Mouse (Mus musculus) midbrain, embryonic 11.5 days (tissue): Measurements from ENCODE around the gene Gabrg3. TPM values are rescaled to one million over a fixed set of nuclear protein-coding genes. Genes with fewer than 3 reads are reported as not detected.

Source experiments
- ATAC-seq: fragments of 200-750 bp; cut with Nextera tagmentation; 2 replicates; pipeline ENCODE4 v1.8.0; 2017; ENCODE audit warnings: moderate TSS enrichment, moderate library complexity; ENCODE audit not compliant: low FRiP score
- DNase-seq: peaks from one replicate; pipeline ENCODE4 v3.0.0; 2015; ENCODE audit warnings: low spot score; ENCODE audit errors: missing footprints
- H3K27ac ChIP-seq: fragments of 300-500 bp; sonication (generic); 2 replicates; pipeline ENCODE4 v1.5.1; 2014; ENCODE audit warnings: low read depth, low read length
- H3K27me3 ChIP-seq: fragments of 300-500 bp; sonication (generic); 2 replicates; pipeline ENCODE4 v1.6.1; 2014; ENCODE audit warnings: mild to moderate bottlenecking, low read length, moderate library complexity, mixed read lengths; ENCODE audit not compliant: control insufficient read depth, insufficient read depth
- H3K36me3 ChIP-seq: fragments of 300-500 bp; sonication (generic); 2 replicates; pipeline ENCODE4 v1.6.1; 2014; ENCODE audit warnings: mild to moderate bottlenecking, low read length, moderate library complexity, mixed read lengths; ENCODE audit not compliant: control insufficient read depth, insufficient read depth
- H3K4me1 ChIP-seq: fragments of 300-500 bp; sonication (generic); 2 replicates; pipeline ENCODE4 v1.6.1; 2014; ENCODE audit warnings: low read length; ENCODE audit not compliant: control insufficient read depth, insufficient read depth
- H3K4me2 ChIP-seq: fragments of 300-500 bp; sonication (generic); 2 replicates; pipeline ENCODE4 v1.6.1; 2014; ENCODE audit warnings: mild to moderate bottlenecking, moderate library complexity
- H3K4me3 ChIP-seq: fragments of 300-500 bp; sonication (generic); 2 replicates; pipeline ENCODE4 v1.5.1; 2014; ENCODE audit warnings: low read depth, low read length
- H3K9ac ChIP-seq: fragments of 300-500 bp; sonication (generic); 2 replicates; pipeline ENCODE4 v1.6.1; 2014; ENCODE audit warnings: low read length
- H3K9me3 ChIP-seq: fragments of 300-500 bp; sonication (generic); 2 replicates; pipeline ENCODE4 v1.6.1; 2016; ENCODE audit warnings: low read length; ENCODE audit not compliant: control insufficient read depth
- WGBS: fragments of 180-500 bp; shearing (Covaris S2); extraction: QIAGEN DNeasy Blood & Tissue Kit; methylation state at CpG from one replicate; pipeline ENCODE4 v1.1.7; 2014; 5-methylcytosine and 5-hydroxymethylcytosine counted together
- polyA plus RNA-seq: library from polyadenylated mRNA; unstranded; fragments of >200 nt; fragmentation: Nextera tagmentation; extraction: Ambion mirVana; gene quantifications from 2 replicates; pipeline ENCODE4 v1.2.1, GENCODE M21; 2014

Gene Gabrg3
- polyA plus RNA-seq, 1 experiment from 2014 or later = 0.31 TPM

DNA sequence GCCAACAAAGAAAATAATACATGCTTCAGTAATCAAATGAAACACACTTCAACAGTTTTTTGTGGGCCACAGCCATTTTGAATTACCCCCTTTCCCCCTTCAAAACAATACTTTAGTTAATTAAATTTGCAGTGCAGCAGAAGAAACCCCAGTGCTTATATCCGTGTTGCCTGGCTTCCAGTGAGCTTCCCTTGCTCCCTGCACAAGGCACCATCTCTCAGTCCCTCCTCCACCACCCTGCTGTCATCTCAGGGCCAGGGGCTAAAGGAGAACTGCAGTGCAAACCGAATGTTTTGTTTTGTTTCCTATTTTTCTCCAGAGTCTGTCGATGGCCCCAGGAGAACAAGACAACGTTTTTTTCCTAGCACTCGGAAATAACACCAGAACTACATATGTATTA lies 233.2 kb downstream of the Gabrg3 start:
- no peak for ATAC-seq
- H3K4me3 ChIP-seq = no peak overlapping the region
- H3K9me3 ChIP-seq = no peaks in the 10 kb centered on the region
- DNase-seq = no peak
- H3K4me1 ChIP-seq = no peaks in the 10 kb centered on the region
- H3K27me3 ChIP-seq = no peaks in the 10 kb centered on the region
- H3K4me2 ChIP-seq = no peak overlapping the region
- H3K36me3 ChIP-seq = no peaks in the 10 kb centered on the region
- no peak overlapping the region for H3K9ac ChIP-seq
- H3K27ac ChIP-seq = no peak overlapping the region
- 49% methylated on average over 5 of the region's 5 CpGs for WGBS

DNA sequence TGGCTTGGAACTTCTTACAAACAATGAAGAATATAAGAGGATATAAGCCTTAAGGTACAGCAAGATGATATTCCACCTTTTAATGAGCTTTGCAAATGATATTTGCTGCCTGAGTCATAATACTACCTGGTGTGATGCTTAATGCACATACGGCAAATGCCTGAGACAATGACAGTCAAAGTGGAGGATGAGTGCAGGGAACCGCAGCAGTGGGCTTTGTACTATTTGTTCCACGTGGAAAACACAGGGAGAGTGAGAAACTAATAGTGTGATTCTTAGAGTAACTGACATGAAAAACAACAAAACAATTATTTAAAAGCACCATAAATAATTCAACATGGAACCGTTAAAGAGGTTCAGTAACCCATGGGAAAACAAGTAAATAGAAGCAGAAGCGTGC lies 236.2 kb downstream of the Gabrg3 start:
- H3K9ac ChIP-seq = no peak overlapping the region
- DNase-seq = no peak

DNA sequence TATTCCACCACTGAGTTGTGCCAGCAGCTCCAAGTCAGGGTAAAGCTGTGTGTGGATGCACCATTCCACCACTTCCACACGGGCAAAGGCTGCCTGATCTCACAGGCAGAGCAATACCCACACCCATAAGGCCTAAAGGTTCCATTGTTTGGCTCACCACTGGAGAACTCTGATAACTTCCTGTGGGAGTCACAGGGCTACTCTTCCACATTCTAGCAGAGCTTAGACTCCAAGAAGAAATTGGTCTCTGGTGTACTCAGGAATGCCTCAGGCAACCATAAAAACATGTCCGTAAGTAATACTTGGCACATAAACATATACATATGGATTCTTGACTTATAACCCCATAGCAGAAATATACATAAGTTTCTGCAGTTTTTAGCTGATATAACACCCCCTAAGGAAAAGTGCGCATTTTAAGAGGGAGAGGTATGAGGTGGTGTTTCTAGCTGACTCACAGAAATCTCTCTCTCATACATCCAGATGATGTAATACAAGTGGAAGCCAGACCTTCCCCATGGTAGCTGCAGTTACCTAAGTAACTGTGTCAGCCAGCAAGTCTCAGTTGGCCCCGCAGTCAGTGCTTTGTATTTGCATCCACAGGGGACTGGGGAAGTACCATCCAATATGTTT lies 248.8 kb downstream of the Gabrg3 start:
- Histone ChIP-seq H3K4me2 (no peak overlapping the region), H3K4me1 (no peaks in the 10 kb centered on the region), H3K36me3 (no peaks in the 10 kb centered on the region), H3K27me3 (no peaks in the 10 kb centered on the region), H3K27ac (no peak overlapping the region), H3K4me3 (no peak overlapping the region), H3K9me3 (no peaks in the 10 kb centered on the region), H3K9ac (no peak overlapping the region)
- ATAC-seq (no peak), DNase-seq (no peak)
- WGBS = 86% methylated on average over 4 of the region's 4 CpGs

More for the DNA sequence above, 236.2 kb downstream of the Gabrg3 start:
- no peak overlapping the region for H3K27ac ChIP-seq
- H3K4me1 ChIP-seq = no peaks in the 10 kb centered on the region
- no peaks in the 10 kb centered on the region for H3K36me3 ChIP-seq
- 77% methylated on average over 5 of the region's 5 CpGs for WGBS
- H3K9me3 ChIP-seq = no peaks in the 10 kb centered on the region
- no peak overlapping the region for H3K4me2 ChIP-seq
- no peaks in the 10 kb centered on the region for H3K27me3 ChIP-seq
- ATAC-seq = no peak
- no peak overlapping the region for H3K4me3 ChIP-seq

GRCm38 (mm10) chr7:57133009-57133408 lies 254.0 kb downstream of the Gabrg3 start:
- H3K4me2 ChIP-seq = no peak overlapping the region
- H3K9me3 ChIP-seq = no peaks in the 10 kb centered on the region
- no peaks in the 10 kb centered on the region for H3K4me1 ChIP-seq
- ATAC-seq (no peak), DNase-seq (no peak)
- no peaks in the 10 kb centered on the region for H3K36me3 ChIP-seq
- no peaks in the 10 kb centered on the region for H3K27me3 ChIP-seq
- H3K27ac ChIP-seq = no peak overlapping the region
- WGBS = 80% methylated on average over 4 of the region's 4 CpGs
- H3K4me3 ChIP-seq = no peak overlapping the region
- no peak overlapping the region for H3K9ac ChIP-seq

DNA sequence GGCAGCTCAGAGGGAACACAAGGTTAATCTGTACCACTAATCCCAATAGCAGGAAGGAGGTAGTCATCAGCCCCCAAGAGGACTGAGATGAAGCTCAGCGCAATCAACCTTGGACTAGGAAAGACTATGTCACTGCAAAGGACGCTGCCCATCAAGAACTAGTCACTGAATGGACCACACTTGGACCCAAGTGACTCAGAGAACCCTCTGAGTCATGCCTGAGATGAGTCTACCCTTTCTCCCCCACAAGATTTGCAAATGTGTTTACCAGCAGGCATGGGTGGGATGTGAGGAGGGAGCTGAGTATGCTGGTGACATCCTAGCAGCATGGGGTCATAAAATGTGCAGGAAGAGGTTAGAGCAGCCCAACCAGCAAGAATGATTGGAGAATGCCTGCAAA lies 254.5 kb downstream of the Gabrg3 start:
- no peak overlapping the region for H3K27ac ChIP-seq
- no peaks in the 10 kb centered on the region for H3K4me1 ChIP-seq
- H3K9me3 ChIP-seq = no peaks in the 10 kb centered on the region
- 76% methylated on average over 2 of the region's 2 CpGs for WGBS
- no peak overlapping the region for H3K9ac ChIP-seq
- DNase-seq = no peak
- no peaks in the 10 kb centered on the region for H3K27me3 ChIP-seq
- no peak overlapping the region for H3K4me2 ChIP-seq
- no peak for ATAC-seq
- H3K4me3 ChIP-seq = no peak overlapping the region
- no peaks in the 10 kb centered on the region for H3K36me3 ChIP-seq

GRCm38 (mm10) chr7:57100065-57100464 lies 286.9 kb downstream of the Gabrg3 start:
- H3K9ac ChIP-seq = no peak overlapping the region
- no peak for DNase-seq
- no peak overlapping the region for H3K4me3 ChIP-seq
- H3K27me3 ChIP-seq = no peaks in the 10 kb centered on the region
- 78% methylated on average over 3 of the region's 3 CpGs for WGBS
- ATAC-seq = no peak
- H3K4me2 ChIP-seq = no peak overlapping the region
- H3K9me3 ChIP-seq = no peaks in the 10 kb centered on the region
- H3K27ac ChIP-seq = no peak overlapping the region
- H3K36me3 ChIP-seq = no peaks in the 10 kb centered on the region
- no peaks in the 10 kb centered on the region for H3K4me1 ChIP-seq

GRCm38 (mm10) chr7:57082071-57082470 lies 304.9 kb downstream of the Gabrg3 start:
- Histone ChIP-seq H3K4me1 (no peaks in the 10 kb centered on the region), H3K36me3 (no peaks in the 10 kb centered on the region), H3K9ac (no peak overlapping the region), H3K4me2 (no peak overlapping the region), H3K4me3 (no peak overlapping the region), H3K27me3 (no peaks in the 10 kb centered on the region), H3K9me3 (no peaks in the 10 kb centered on the region), H3K27ac (no peak overlapping the region)
- WGBS = 71% methylated on average over 3 of the region's 3 CpGs
- DNase-seq (no peak), ATAC-seq (no peak)

DNA sequence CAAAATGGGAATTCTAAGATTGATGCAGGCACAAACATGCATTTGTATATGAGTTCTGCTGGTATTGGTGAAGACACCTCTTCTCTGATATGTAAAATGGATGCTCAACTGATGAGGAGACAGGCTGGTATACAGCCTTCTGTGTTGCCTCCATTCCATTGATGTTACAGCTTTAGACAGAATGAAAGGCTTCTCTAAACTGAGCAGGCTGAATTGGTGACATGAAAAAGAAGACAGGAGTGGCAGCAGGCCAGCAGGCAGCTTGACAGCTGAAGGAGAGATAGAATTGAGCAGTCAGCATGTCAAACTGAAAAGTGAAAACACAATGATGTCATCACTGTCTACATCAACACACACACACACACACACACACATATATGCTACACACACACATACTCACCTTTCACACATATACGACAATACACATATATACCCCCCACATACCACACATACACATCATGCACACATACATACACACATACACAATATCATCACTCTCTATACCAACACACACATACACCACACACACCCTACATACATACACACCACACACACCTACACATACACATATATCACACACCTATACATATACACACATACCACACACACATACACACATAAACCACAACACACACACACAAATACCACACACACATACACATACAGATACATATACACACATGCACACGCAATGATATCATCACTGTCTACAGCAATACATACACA lies 315.4 kb downstream of the Gabrg3 start:
- no peak overlapping the region for H3K4me2 ChIP-seq
- H3K9ac ChIP-seq = no peak overlapping the region
- H3K4me3 ChIP-seq = no peak overlapping the region
- H3K27ac ChIP-seq = no peak overlapping the region
- no peaks in the 10 kb centered on the region for H3K9me3 ChIP-seq
- H3K36me3 ChIP-seq = no peaks in the 10 kb centered on the region
- DNase-seq (no peak), ATAC-seq (no peak)
- H3K4me1 ChIP-seq = no peaks in the 10 kb centered on the region
- H3K27me3 ChIP-seq = no peaks in the 10 kb centered on the region
- WGBS = 88% methylated on average over 2 of the region's 2 CpGs

- DNase-seq (no peak), ATAC-seq (no peak)
- H3K9me3 ChIP-seq = no peaks in the 10 kb centered on the region
- no peak overlapping the region for H3K4me2 ChIP-seq
- 92% methylated on average over 3 of the region's 3 CpGs for WGBS
- H3K4me1 ChIP-seq = no peaks in the 10 kb centered on the region
- H3K9ac ChIP-seq = no peak overlapping the region
- H3K27ac ChIP-seq = no peak overlapping the region
- H3K27me3 ChIP-seq = no peaks in the 10 kb centered on the region
- H3K4me3 ChIP-seq = no peak overlapping the region
- no peaks in the 10 kb centered on the region for H3K36me3 ChIP-seq
Observed at GRCm38 (mm10) chr7:57065398-57065797, 321.6 kb downstream of the Gabrg3 start.
